Mouse (Mus musculus): ENCODE data around the gene Mllt1.
A peak's percentile ranks its signal among the peaks of the same experiment; 100 is the strongest.
"Not testable (repeated sequence)": the region's sequence is repeated elsewhere in the genome, so short reads cannot be mapped to it uniquely, and the experiment has no call there.

Gene Mllt1

GRCm38 (mm10) chr17:56934545-56935330 is 477 bp downstream of the Mllt1 start:
- DNase-seq = peak; percentile 20

- DNase-seq = no peak
Observed at GRCm38 (mm10) chr17:56933395-56933794, 1.8 kb downstream of the Mllt1 start.

- DNase-seq = no peak
Observed at GRCm38 (mm10) chr17:56930026-56930425, 5.2 kb downstream of the Mllt1 start.

GRCm38 (mm10) chr17:56929530-56929929 is 5.7 kb downstream of the Mllt1 start:
- no peak for DNase-seq

- DNase-seq = no peak
Observed at GRCm38 (mm10) chr17:56929101-56929500, 6.1 kb downstream of the Mllt1 start.

GRCm38 (mm10) chr17:56925998-56926397 is 9.2 kb downstream of the Mllt1 start:
- no peak for DNase-seq

- DNase-seq = no peak
Observed at GRCm38 (mm10) chr17:56919725-56920124, 15.5 kb downstream of the Mllt1 start.

- no peak for DNase-seq
Observed at GRCm38 (mm10) chr17:56917166-56917565, 18.0 kb downstream of the Mllt1 start.

GRCm38 (mm10) chr17:56913444-56913843 is 21.8 kb downstream of the Mllt1 start:
- no peak for DNase-seq

GRCm38 (mm10) chr17:56913023-56913422 is 22.2 kb downstream of the Mllt1 start:
- no peak for DNase-seq

- not testable (repeated sequence) for DNase-seq
Observed at GRCm38 (mm10) chr17:56909764-56910163, 25.5 kb downstream of the Mllt1 start.

- peak; percentile 32 for DNase-seq
Observed at GRCm38 (mm10) chr17:56907887-56908286, 27.3 kb downstream of the Mllt1 start.

GRCm38 (mm10) chr17:56907096-56907495 is 28.1 kb downstream of the Mllt1 start:
- DNase-seq = peak; percentile 87

GRCm38 (mm10) chr17:56906166-56906565 is 29.0 kb downstream of the Mllt1 start:
- DNase-seq = no peak

- DNase-seq = no peak
Observed at GRCm38 (mm10) chr17:56902698-56903097, 32.5 kb downstream of the Mllt1 start.

- peak; percentile 91 for DNase-seq
Observed at GRCm38 (mm10) chr17:56897630-56898195, 37.5 kb downstream of the Mllt1 start.

- no peak for DNase-seq
Observed at GRCm38 (mm10) chr17:56896513-56897129, 38.6 kb downstream of the Mllt1 start.

GRCm38 (mm10) chr17:56895368-56895918 is 39.8 kb downstream of the Mllt1 start:
- no peak for DNase-seq

- no peak for DNase-seq
Observed at GRCm38 (mm10) chr17:56890018-56890417, 45.2 kb downstream of the Mllt1 start.

- no peak for DNase-seq
Observed at GRCm38 (mm10) chr17:56888050-56888449, 47.2 kb downstream of the Mllt1 start.

- no peak for DNase-seq
Observed at GRCm38 (mm10) chr17:56884809-56885208, 50.4 kb downstream of the Mllt1 start.

GRCm38 (mm10) chr17:56884331-56884730 is 50.9 kb downstream of the Mllt1 start:
- DNase-seq = peak; percentile 54

GRCm38 (mm10) chr17:56883612-56884011 is 51.6 kb downstream of the Mllt1 start:
- no peak for DNase-seq

- peak; percentile 27 for DNase-seq
Observed at GRCm38 (mm10) chr17:56877426-56877825, 57.8 kb downstream of the Mllt1 start.

Data from lung, postnatal 14 days (tissue).